Mouse (Mus musculus) right cerebral cortex, postnatal 25 days (tissue): ENCODE data around the gene 4921524J17Rik.

Experiments used
- DNase-seq: peaks from one replicate; pipeline ENCODE4 v3.0.0; 2022

The 4921524J17Rik gene

GRCm38 (mm10) chr8:85435736-85436135 is 3.1 kb upstream of the 4921524J17Rik start:
- no peak for DNase-seq

GRCm38 (mm10) chr8:85434817-85435216 is 2.2 kb upstream of the 4921524J17Rik start:
- no peak for DNase-seq

- no peak for DNase-seq
Observed at GRCm38 (mm10) chr8:85433017-85433393, 372 bp upstream of the 4921524J17Rik start.

- DNase-seq: no peak
Observed at GRCm38 (mm10) chr8:85431281-85432167, 1.1 kb downstream of the 4921524J17Rik start.

- no peak for DNase-seq
Observed at GRCm38 (mm10) chr8:85430801-85431200, 1.8 kb downstream of the 4921524J17Rik start.

- no peak for DNase-seq
Observed at GRCm38 (mm10) chr8:85429219-85429618, 3.4 kb downstream of the 4921524J17Rik start.

GRCm38 (mm10) chr8:85427026-85427425 is 5.6 kb downstream of the 4921524J17Rik start:
- no peak for DNase-seq

GRCm38 (mm10) chr8:85421329-85421728 is 11.3 kb downstream of the 4921524J17Rik start:
- DNase-seq: no peak

GRCm38 (mm10) chr8:85408526-85408925 is 24.1 kb downstream of the 4921524J17Rik start:
- no peak for DNase-seq

- no peak for DNase-seq
Observed at GRCm38 (mm10) chr8:85408053-85408505, 24.6 kb downstream of the 4921524J17Rik start.

GRCm38 (mm10) chr8:85405961-85406360 is 26.7 kb downstream of the 4921524J17Rik start:
- DNase-seq: no peak

- DNase-seq: no peak
Observed at GRCm38 (mm10) chr8:85405418-85405817, 27.2 kb downstream of the 4921524J17Rik start.

- DNase-seq: no peak
Observed at GRCm38 (mm10) chr8:85398548-85398947, 34.1 kb downstream of the 4921524J17Rik start.

GRCm38 (mm10) chr8:85397508-85397907 is 35.1 kb downstream of the 4921524J17Rik start:
- no peak for DNase-seq

GRCm38 (mm10) chr8:85396432-85397079 is 36.1 kb downstream of the 4921524J17Rik start:
- DNase-seq: no peak

GRCm38 (mm10) chr8:85395681-85396431 is 36.8 kb downstream of the 4921524J17Rik start:
- no peak for DNase-seq

GRCm38 (mm10) chr8:85395017-85395416 is 37.6 kb downstream of the 4921524J17Rik start:
- no peak for DNase-seq

GRCm38 (mm10) chr8:85393199-85393598 is 39.4 kb downstream of the 4921524J17Rik start:
- no peak for DNase-seq

GRCm38 (mm10) chr8:85391438-85391837 is 41.2 kb downstream of the 4921524J17Rik start:
- no peak for DNase-seq

GRCm38 (mm10) chr8:85386205-85386604 is 46.4 kb downstream of the 4921524J17Rik start, which contains the start of gene Mylk3:
Gene Mylk3, minus strand, starts transcription at chr8:85386345.
- peak; percentile 16 for DNase-seq

GRCm38 (mm10) chr8:85381926-85382325 is 50.7 kb downstream of the 4921524J17Rik start:
- peak; percentile 25 for DNase-seq

- DNase-seq: no peak
Observed at GRCm38 (mm10) chr8:85380824-85381209, 51.8 kb downstream of the 4921524J17Rik start.
